Mouse (Mus musculus) midbrain, embryonic 12.5 days (tissue): Measurements from ENCODE around the gene Sept6. TPM values are rescaled to one million over a fixed set of nuclear protein-coding genes. Genes with fewer than 3 reads are reported as not detected.

Experiments
- polyA plus RNA-seq: library from polyadenylated mRNA; unstranded; fragments of >200 nt; fragmentation: Nextera tagmentation; extraction: Ambion mirVana; gene quantifications from 2 replicates; pipeline ENCODE4 v1.2.1, GENCODE M21; 2016

The Sept6 gene
- polyA plus RNA-seq, 1 experiment from 2014 or later, result 55.5 TPM

Other genes starting within 250 kb of the Sept6 start
- gene Slc25a43, start 248.1 kb downstream of the Sept6 start, polyA plus RNA-seq, result 0.69 and 0.83 TPM in 2 replicates
- gene Slc25a5, start 196.1 kb downstream of the Sept6 start, polyA plus RNA-seq, result 569 and 644 TPM in 2 replicates
- 110 TPM in 2 replicates for gene Ube2a, start 117.9 kb downstream of the Sept6 start, polyA plus RNA-seq
- 28.1 and 32.3 TPM in 2 replicates for gene C330007P06Rik, start 117.7 kb downstream of the Sept6 start, polyA plus RNA-seq
- gene Nkrf, start 88.9 kb downstream of the Sept6 start, polyA plus RNA-seq, result 8.7 and 9.7 TPM in 2 replicates
- not detected in 2 replicates for gene Sowahd, start 57.1 kb upstream of the Sept6 start, polyA plus RNA-seq
- gene Rpl39, start 93.6 kb upstream of the Sept6 start, polyA plus RNA-seq, result 412 and 427 TPM in 2 replicates
- gene Upf3b, start 118.5 kb upstream of the Sept6 start, polyA plus RNA-seq, result 23.7 and 24.1 TPM in 2 replicates
- 23.9 and 28.6 TPM in 2 replicates for gene Nkap, start 135.0 kb upstream of the Sept6 start, polyA plus RNA-seq
- gene Akap14, start 177.0 kb upstream of the Sept6 start, polyA plus RNA-seq, result 0.17 TPM in 1 of 2 replicates, not detected in the other
- gene Ndufa1, start 199.4 kb upstream of the Sept6 start, polyA plus RNA-seq, result 412 and 415 TPM in 2 replicates
- 15.7 and 17.0 TPM in 2 replicates for gene Rnf113a1, start 199.5 kb upstream of the Sept6 start, polyA plus RNA-seq
- not detected in 2 replicates for gene Gm9, start 219.2 kb upstream of the Sept6 start, polyA plus RNA-seq
- gene Rhox1, start 230.5 kb upstream of the Sept6 start, polyA plus RNA-seq, result not detected in 2 replicates